In the genomic region with DNA sequence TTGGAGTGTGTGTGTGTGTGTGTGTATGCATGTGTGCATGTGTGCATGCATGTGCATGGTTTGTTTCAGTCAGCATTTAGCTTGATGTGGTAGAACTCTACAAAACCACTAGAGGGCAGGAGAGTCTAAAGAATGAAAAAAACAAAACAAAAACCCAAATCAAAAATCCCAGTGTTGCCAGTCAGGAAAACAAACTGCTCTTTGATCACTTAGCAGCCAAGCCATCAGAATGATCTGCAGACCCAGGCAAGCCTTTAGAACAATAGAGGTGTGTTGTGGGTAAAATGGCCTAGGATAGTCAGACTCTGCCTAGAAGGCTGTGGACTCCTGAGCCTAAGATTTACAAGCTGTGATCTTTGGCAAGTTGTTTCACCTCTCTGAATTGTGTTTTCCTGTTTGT, we compare ENCODE assay signal across 9 mouse cellular contexts.
DNase-seq lines count a peak whose midpoint lies in the region; ATAC-seq and TF ChIP-seq lines count a peak whose summit lies in the region.
"Had no signal": no experiment of that assay in that cellular context is flagged by ENCODE, and none has a peak within 500 bp of the region (broad histone marks: within the 10 kb centered on the region; RNA-seq: fewer than 3 reads in every experiment).

No protein-coding gene starts in this region.

- H3K36me3 ChIP-seq in hindbrain, embryonic 10.5 days, result no peaks in the 10 kb centered on the region
- H3K36me3 ChIP-seq in hindbrain, embryonic 12.5 days, result no peaks in the 10 kb centered on the region
- H3K36me3 ChIP-seq in MEL (ENCODE audit: control insufficient read depth in 1 of 2, insufficient read depth in 2 of 2, low read length in 2 of 2), result no peaks in the 10 kb centered on the region
- H3K36me3 ChIP-seq in lung, embryonic 14.5 days (ENCODE audit: insufficient read depth), result no peaks in the 10 kb centered on the region
- H3K36me3 ChIP-seq: liver, embryonic 13.5 days had no signal

- no peak for TF ChIP-seq EP300 in MEL (IDR thresholded peaks at IDR 0.05; ENCODE audit: low read depth in 1 of 2, low read length in 2 of 2)

- no peak overlapping the region for H3K9ac ChIP-seq in hindbrain, embryonic 12.5 days
- H3K9ac ChIP-seq in MEL (ENCODE audit: control insufficient read depth, low read depth, low read length, poor library complexity, severe bottlenecking), result no peak overlapping the region
- no peak overlapping the region for H3K9ac ChIP-seq in lung, embryonic 14.5 days
- H3K9ac ChIP-seq: liver, embryonic 13.5 days had no signal

- TF ChIP-seq POLR2A in MEL (IDR thresholded peaks at IDR 0.05; ENCODE audit: control insufficient read depth in 1 of 2, insufficient read depth in 1 of 2, low read depth in 1 of 2, low read length in 2 of 2, poor library complexity in 1 of 2), result no peak

- TF ChIP-seq CTCF in MEL (IDR thresholded peaks at IDR 0.05 in 2 of 3, conservative IDR thresholded peaks at IDR 0.05 in 1 of 3; ENCODE audit: control insufficient read depth in 1 of 3, insufficient read depth in 1 of 3, low read depth in 2 of 3, low read length in 3 of 3, poor library complexity in 1 of 3, severe bottlenecking in 1 of 3), result peak; percentile 20 to 73 (median 50); a peak in 5 of 6 replicates
- peak; percentile 73 for TF ChIP-seq CTCF in lung, embryonic 14.5 days (IDR thresholded peaks at IDR 0.05; ENCODE audit: low read depth)

- H3K4me3 ChIP-seq in hindbrain, embryonic 10.5 days, result no peak overlapping the region
- no peak overlapping the region for H3K4me3 ChIP-seq in hindbrain, embryonic 12.5 days
- H3K4me3 ChIP-seq in MEL (ENCODE audit: control insufficient read depth in 1 of 2, insufficient read depth in 1 of 2, low read depth in 2 of 2, low read length in 2 of 2), result no peak overlapping the region
- H3K4me3 ChIP-seq in lung, embryonic 14.5 days (ENCODE audit: low read depth, low read length), result no peak overlapping the region
- H3K4me3 ChIP-seq: liver, embryonic 13.5 days had no signal

- H3K27me3 ChIP-seq in hindbrain, embryonic 10.5 days (ENCODE audit: insufficient read depth, poor library complexity, severe bottlenecking), result no peaks in the 10 kb centered on the region
- no peaks in the 10 kb centered on the region for H3K27me3 ChIP-seq in hindbrain, embryonic 12.5 days
- no peaks in the 10 kb centered on the region; a peak in 1 of 4 replicates for H3K27me3 ChIP-seq in MEL (ENCODE audit: control insufficient read depth in 1 of 2, insufficient read depth in 2 of 2, low read length in 2 of 2)
- H3K27me3 ChIP-seq in lung, embryonic 14.5 days (ENCODE audit: insufficient read depth, low read length), result no peaks in the 10 kb centered on the region
- H3K27me3 ChIP-seq: liver, embryonic 13.5 days had no signal

- ATAC-seq in hindbrain, embryonic 12.5 days (ENCODE audit: low FRiP score), result no peak
- ATAC-seq in lung, embryonic 14.5 days (ENCODE audit: insufficient read depth), result peak; percentile 42; the same call in 1 of the 2 replicates

- no peak overlapping the region for H3K4me2 ChIP-seq in hindbrain, embryonic 12.5 days (replicated peaks)
- H3K4me2 ChIP-seq in lung, embryonic 14.5 days, result no peak overlapping the region
- H3K4me2 ChIP-seq: liver, embryonic 13.5 days had no signal

- no peaks in the 10 kb centered on the region; the same call in 1 of the 2 replicates for H3K9me3 ChIP-seq in hindbrain, embryonic 10.5 days
- no peaks in the 10 kb centered on the region for H3K9me3 ChIP-seq in hindbrain, embryonic 12.5 days (replicated peaks)
- no peaks in the 10 kb centered on the region; the same call in 1 of the 2 replicates for H3K9me3 ChIP-seq in MEL (replicated peaks; ENCODE audit: insufficient read depth, low read length)
- H3K9me3 ChIP-seq in lung, embryonic 14.5 days (ENCODE audit: low read depth, low read length), result peaks cover 11% of the 10 kb centered on the region; the same call in 1 of the 2 replicates
- H3K9me3 ChIP-seq: liver, embryonic 13.5 days had no signal

- DNase-seq in hindbrain, embryonic 10.5 days (ENCODE audit: low spot score), result no peak
- peak; percentile 34 for DNase-seq in MEL (ENCODE audit: low read depth, low spot score)
- peak; percentile 62 for DNase-seq in embryo, embryonic 9.5 days (ENCODE audit: extremely low spot score)
- peak; percentile 87 for DNase-seq in lung, embryonic 14.5 days
- DNase-seq in yolk sac, embryonic 10.5 days (ENCODE audit: low spot score), result peak; percentile 2
- no peak for DNase-seq in ovary, postnatal 14 days (ENCODE audit: low spot score)
- no peak for DNase-seq in heart, adult 11 months
- DNase-seq: liver, embryonic 13.5 days had no signal

- no peaks in the 10 kb centered on the region for H3K79me2 ChIP-seq in MEL (ENCODE audit: control insufficient read depth, insufficient read depth, low read length, poor library complexity)

- H3K4me1 ChIP-seq in hindbrain, embryonic 10.5 days (replicated peaks), result peaks cover 4% of the 10 kb centered on the region; the same call in 1 of the 2 replicates
- H3K4me1 ChIP-seq in hindbrain, embryonic 12.5 days, result peaks cover 4% of the 10 kb centered on the region; the same call in 1 of the 2 replicates
- no peaks in the 10 kb centered on the region for H3K4me1 ChIP-seq in MEL (ENCODE audit: control insufficient read depth in 1 of 2, insufficient read depth in 2 of 2, low read length in 2 of 2)
- no peaks in the 10 kb centered on the region for H3K4me1 ChIP-seq in lung, embryonic 14.5 days (ENCODE audit: insufficient read depth)
- H3K4me1 ChIP-seq: liver, embryonic 13.5 days had no signal

- peak; percentile 84 for TF ChIP-seq RAD21 in MEL (IDR thresholded peaks at IDR 0.05; ENCODE audit: low read depth, low read length)

- peak overlapping the region; percentile 71 for H3K27ac ChIP-seq in hindbrain, embryonic 10.5 days
- H3K27ac ChIP-seq in hindbrain, embryonic 12.5 days, result no peak overlapping the region
- no peak overlapping the region for H3K27ac ChIP-seq in MEL (ENCODE audit: control insufficient read depth, low read depth, low read length)
- no peak overlapping the region for H3K27ac ChIP-seq in lung, embryonic 14.5 days (ENCODE audit: low read depth)
- H3K27ac ChIP-seq: liver, embryonic 13.5 days had no signal

TF ChIP-seq in MEL, 35 proteins besides CTCF, POLR2A, EP300 and RAD21:
- no peak for TF ChIP-seq ZKSCAN1 (IDR thresholded peaks at IDR 0.05; ENCODE audit: low read depth, low read length)
- TF ChIP-seq ZC3H11A (IDR thresholded peaks at IDR 0.05; ENCODE audit: low read depth, low read length), result peak; percentile 51; the same call in 1 of the 2 replicates
- peak; percentile 63 for TF ChIP-seq SMC3 (IDR thresholded peaks at IDR 0.05; ENCODE audit: low read depth, low read length)
- TF ChIP-seq ZMIZ1 (IDR thresholded peaks at IDR 0.05; ENCODE audit: low read depth, low read length), result no peak
- no peak for TF ChIP-seq TBP (IDR thresholded peaks at IDR 0.05; ENCODE audit: low read depth, low read length)
- TF ChIP-seq JUND (IDR thresholded peaks at IDR 0.05; ENCODE audit: low read depth, low read length), result no peak
TF ChIP-seq in MEL: peak in this region for 2.

Comparison
In these comparisons a context has a peak if more than half of its experiments do, and no peak if none do; other contexts are left out.
1. DNase-seq: peak in MEL (single experiment), embryo, embryonic 9.5 days (single experiment), lung, embryonic 14.5 days (single experiment) and yolk sac, embryonic 10.5 days (single experiment); none in hindbrain, embryonic 10.5 days (single experiment), ovary, postnatal 14 days (single experiment) and heart, adult 11 months (single experiment).